Mouse (Mus musculus) kidney, postnatal 10 days (tissue): ENCODE data around the gene Fam71e2.

Experiments used
- DNase-seq: peaks from one replicate; pipeline ENCODE4 v3.0.0; 2021; ENCODE audit warnings: mixed read lengths

Gene Fam71e2

GRCm38 (mm10) chr7:4739041-4739543 lies 32.0 kb downstream of the Fam71e2 start:
- DNase-seq, result no peak

- DNase-seq, result peak; percentile 44
Observed at GRCm38 (mm10) chr7:4732968-4733392, 38.1 kb downstream of the Fam71e2 start.

DNA sequence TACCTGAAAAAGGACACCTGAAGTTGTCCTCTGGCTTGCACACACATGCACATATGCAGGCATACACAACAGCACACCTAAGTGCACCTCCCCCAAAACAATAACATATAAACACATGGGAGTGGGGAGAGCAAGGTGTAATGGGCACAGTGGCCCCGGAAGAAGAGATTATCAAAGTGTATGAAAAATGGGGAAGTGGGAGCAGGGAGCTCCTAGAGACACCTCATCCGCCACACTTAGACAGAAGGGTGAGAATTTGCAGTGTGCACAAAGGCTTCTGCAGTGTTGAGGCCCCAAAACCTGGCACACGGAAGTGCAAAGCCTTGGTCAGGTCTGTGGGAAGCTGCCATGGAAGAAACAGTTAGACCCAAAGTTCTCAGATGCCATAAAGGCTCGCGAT lies 40.0 kb downstream of the Fam71e2 start:
- no peak for DNase-seq

DNA sequence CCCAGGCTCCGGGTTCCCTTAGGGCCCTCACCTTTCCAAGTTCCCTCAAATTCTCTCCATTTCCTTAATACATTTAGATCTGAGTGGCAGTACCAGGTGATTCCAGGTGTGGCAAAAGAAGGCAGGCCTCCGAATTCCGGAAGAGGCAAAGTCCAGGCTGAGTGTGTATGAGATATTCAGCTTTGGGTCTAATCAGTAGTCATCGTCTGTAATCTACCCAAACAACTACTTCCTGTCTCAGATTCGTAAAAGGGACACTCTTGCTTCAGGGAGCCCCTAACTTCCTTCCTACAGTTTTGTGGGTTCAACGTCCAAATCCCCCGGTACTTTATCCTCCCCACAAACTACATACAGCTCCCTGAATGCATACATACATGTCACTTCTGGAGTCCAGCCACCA lies 45.9 kb downstream of the Fam71e2 start, which contains the start of gene Tmem150b:
Tmem150b (minus strand) TSS at position 81 of the 400 bp plus-strand sequence.
- DNase-seq, result no peak

DNA sequence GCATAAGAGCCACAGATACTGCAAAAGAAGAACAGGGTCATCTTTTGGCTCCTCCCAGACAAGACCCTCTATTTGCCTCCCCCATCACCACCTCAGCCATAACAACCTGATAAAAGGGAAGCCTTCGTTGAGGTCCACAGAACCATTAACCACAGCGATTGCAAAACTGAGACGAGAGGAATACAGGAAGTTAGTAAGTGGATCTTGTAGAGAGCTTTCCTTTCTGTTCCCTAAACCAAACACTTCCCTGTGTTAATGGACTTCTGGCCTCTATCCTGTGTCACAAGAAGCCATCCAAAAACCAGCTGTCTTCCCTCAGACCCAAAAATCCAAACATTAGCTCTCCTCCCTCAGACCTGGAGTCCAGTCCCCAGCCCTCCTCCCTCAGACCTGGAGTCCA lies 46.7 kb downstream of the Fam71e2 start:
- DNase-seq, result no peak

DNA sequence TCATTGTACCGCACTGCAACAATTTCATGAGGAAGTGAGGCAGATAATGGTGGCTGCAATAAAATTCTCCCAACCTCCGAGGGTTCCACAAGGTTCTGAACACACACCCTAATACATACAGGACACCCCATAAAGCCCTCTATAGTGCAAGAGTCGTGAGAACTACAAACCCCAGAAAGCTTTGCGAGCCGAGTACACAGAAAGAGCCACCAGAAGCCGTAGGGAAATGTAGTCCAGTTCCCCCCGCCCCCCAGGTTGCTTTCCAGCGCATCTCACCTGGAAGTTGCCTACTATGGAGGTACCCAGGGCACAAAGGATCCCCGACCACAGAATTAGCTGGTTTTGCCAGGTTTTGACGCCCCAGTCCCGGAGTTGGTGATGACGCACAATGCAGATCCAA lies 47.6 kb downstream of the Fam71e2 start:
- DNase-seq, result peak; percentile 37

DNA sequence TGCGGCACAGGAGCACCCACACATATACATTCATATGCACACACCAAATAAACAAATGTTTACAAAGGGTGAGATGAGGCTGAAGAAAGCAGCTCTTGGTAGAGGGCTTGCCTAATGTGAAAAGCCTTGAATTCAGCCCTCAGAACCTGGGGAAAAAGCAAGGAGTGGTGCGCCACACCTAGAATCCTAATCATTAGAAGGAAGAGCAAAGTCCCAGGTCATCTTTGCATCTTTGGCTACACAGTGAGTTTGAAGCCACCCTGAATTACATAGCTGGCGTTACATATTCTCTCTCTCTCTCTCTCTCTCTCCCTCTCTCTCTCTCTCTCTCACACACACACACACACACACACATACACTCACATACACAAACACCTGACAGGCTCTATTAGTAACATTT lies 51.8 kb downstream of the Fam71e2 start:
- DNase-seq, result no peak

GRCm38 (mm10) chr7:4716955-4717354 lies 54.1 kb downstream of the Fam71e2 start:
- DNase-seq, result no peak

DNA sequence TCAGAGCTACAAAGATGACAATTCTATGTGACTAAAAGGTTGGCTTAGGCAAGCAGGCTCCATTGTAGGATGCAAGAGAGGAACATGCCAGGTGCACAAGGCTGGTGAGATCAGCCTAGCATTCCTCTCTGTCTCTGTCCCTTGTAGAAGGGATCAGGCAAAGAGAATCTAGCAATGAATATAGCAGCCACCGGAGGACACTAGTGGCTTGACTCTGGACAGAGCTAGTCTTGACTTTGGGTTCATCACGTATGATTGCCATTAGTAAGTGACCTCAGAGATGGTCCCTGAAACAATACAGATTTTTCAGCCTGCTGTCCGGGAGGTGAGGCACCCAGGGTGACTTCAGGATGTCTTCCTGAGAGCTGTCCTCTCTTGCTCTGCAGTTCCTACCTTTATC lies 58.5 kb downstream of the Fam71e2 start:
- no peak for DNase-seq

GRCm38 (mm10) chr7:4705098-4705497 lies 66.0 kb downstream of the Fam71e2 start:
- DNase-seq, result peak; percentile 61
